ENCODE assay signal across 8 mouse cellular contexts in genomic region chr1:62704117-62704888, GRCm38 (mm10). TPM values are rescaled to one million over a fixed set of nuclear protein-coding genes. Genes with fewer than 3 reads are reported as not detected.
A peak's percentile ranks its signal among the peaks of the same experiment; 100 is the strongest.
DNase-seq lines count a peak whose midpoint lies in the region; ATAC-seq and TF ChIP-seq lines count a peak whose summit lies in the region.

No protein-coding gene starts in this region.

- TF ChIP-seq EP300 in heart, postnatal 0 days (IDR thresholded peaks at IDR 0.05; ENCODE audit: low read depth) = no peak

- peaks cover 19% of the 10 kb centered on the region; the same call in 1 of the 2 replicates for H3K4me1 ChIP-seq in heart, postnatal 0 days (ENCODE audit: control insufficient read depth, insufficient read depth)
- peaks cover 21% of the 10 kb centered on the region for H3K4me1 ChIP-seq in bone marrow macrophage, adult 2 months (ENCODE audit: control insufficient read depth, insufficient read depth, low read length)
- peaks cover 2% of the 10 kb centered on the region; the same call in 1 of the 2 replicates for H3K4me1 ChIP-seq in hindbrain, embryonic 11.5 days (replicated peaks; ENCODE audit: control insufficient read depth, insufficient read depth, low read length)
- peaks cover 24% of the 10 kb centered on the region for H3K4me1 ChIP-seq in midbrain, embryonic 11.5 days (ENCODE audit: control insufficient read depth, insufficient read depth, low read length)
- H3K4me1 ChIP-seq in thymus, adult 2 months (replicated peaks; ENCODE audit: control insufficient read depth, insufficient read depth, low read length) = no peaks in the 10 kb centered on the region

- H3K27me3 ChIP-seq in heart, postnatal 0 days (ENCODE audit: control insufficient read depth, insufficient read depth, low read length) = peaks cover 31% of the 10 kb centered on the region
- H3K27me3 ChIP-seq in hindbrain, embryonic 11.5 days (ENCODE audit: control insufficient read depth, insufficient read depth, low read length) = peaks cover 24% of the 10 kb centered on the region
- H3K27me3 ChIP-seq in midbrain, embryonic 11.5 days (ENCODE audit: control insufficient read depth, insufficient read depth, low read length) = peaks cover 52% of the 10 kb centered on the region
- H3K27me3 ChIP-seq in thymus, adult 2 months (ENCODE audit: control insufficient read depth, insufficient read depth, low read length) = peaks cover 10% of the 10 kb centered on the region; the same call in 1 of the 2 replicates

- WGBS in heart, postnatal 0 days = 31% methylated on average over 9 of the region's 9 CpGs
- WGBS in hindbrain, embryonic 11.5 days = under 1% methylated on average over 9 of the region's 9 CpGs
- 1% methylated on average over 9 of the region's 9 CpGs for WGBS in midbrain, embryonic 11.5 days
- 13% methylated on average over 9 of the region's 9 CpGs for WGBS in thymus, adult 2 months

- no peak for TF ChIP-seq CTCF in heart, postnatal 0 days (IDR thresholded peaks at IDR 0.05; ENCODE audit: low read depth)
- no peak for TF ChIP-seq CTCF in bone marrow macrophage, adult 2 months (IDR thresholded peaks at IDR 0.05; ENCODE audit: low read depth, low read length)
- no peak for TF ChIP-seq CTCF in thymus, adult 2 months (IDR thresholded peaks at IDR 0.05; ENCODE audit: borderline replicate concordance, control insufficient read depth, extremely low read depth, insufficient read depth, low read length, poor library complexity)

- peak overlapping the region; percentile 60 for H3K9ac ChIP-seq in heart, postnatal 0 days (replicated peaks; ENCODE audit: low read depth, low read length)
- H3K9ac ChIP-seq in hindbrain, embryonic 11.5 days (ENCODE audit: low read depth, low read length) = peak overlapping the region; percentile 72
- peak overlapping the region; percentile 34 for H3K9ac ChIP-seq in midbrain, embryonic 11.5 days (ENCODE audit: low read length)

- ATAC-seq in heart, postnatal 0 days (ENCODE audit: insufficient read depth, low read depth) = no peak
- no peak for ATAC-seq in hindbrain, embryonic 11.5 days (ENCODE audit: low FRiP score)
- no peak for ATAC-seq in midbrain, embryonic 11.5 days (ENCODE audit: low FRiP score)
- ATAC-seq in megakaryocyte progenitor cell, adult 5-6 weeks (replicated peaks; ENCODE audit: poor library complexity) = no peak

- no peaks in the 10 kb centered on the region for H3K9me3 ChIP-seq in heart, postnatal 0 days (replicated peaks; ENCODE audit: control insufficient read depth, low read length)
- no peaks in the 10 kb centered on the region for H3K9me3 ChIP-seq in hindbrain, embryonic 11.5 days (ENCODE audit: control insufficient read depth, low read length)
- no peaks in the 10 kb centered on the region for H3K9me3 ChIP-seq in midbrain, embryonic 11.5 days (ENCODE audit: control insufficient read depth, low read length)

- H3K27ac ChIP-seq in heart, postnatal 0 days (ENCODE audit: low read depth) = peak overlapping the region; percentile 80; the same call in 1 of the 2 replicates
- H3K27ac ChIP-seq in bone marrow macrophage, adult 2 months (ENCODE audit: insufficient read depth, low read depth, low read length) = peak overlapping the region; percentile 99
- H3K27ac ChIP-seq in hindbrain, embryonic 11.5 days (ENCODE audit: low read depth, low read length) = no peak overlapping the region
- H3K27ac ChIP-seq in midbrain, embryonic 11.5 days (ENCODE audit: low read depth, low read length) = no peak overlapping the region
- H3K27ac ChIP-seq in thymus, adult 2 months (ENCODE audit: control insufficient read depth, insufficient read depth, low read length) = no peak overlapping the region

- no peak for DNase-seq in heart, postnatal 0 days (ENCODE audit: low spot score)
- DNase-seq in heart, postnatal 10 days = no peak
- DNase-seq in hindbrain, embryonic 11.5 days (ENCODE audit: low spot score) = peak; percentile 49
- DNase-seq in midbrain, embryonic 11.5 days (ENCODE audit: low spot score, missing footprints) = peak; percentile 93
- DNase-seq in thymus, adult 2 months = no peak
- DNase-seq in testis, postnatal 14 days (ENCODE audit: low spot score) = no peak

- intact Hi-C loops in heart, postnatal 10 days (cut with DNase I) = loop anchor here (5.0 to 10.0 kb wide), 8 partner anchors 258 to 1650 kb away; partner anchors contain the start of gene Pard3b

- H3K36me3 ChIP-seq in heart, postnatal 0 days (replicated peaks; ENCODE audit: control insufficient read depth, insufficient read depth, low read length) = no peaks in the 10 kb centered on the region
- no peaks in the 10 kb centered on the region for H3K36me3 ChIP-seq in hindbrain, embryonic 11.5 days (ENCODE audit: control insufficient read depth, insufficient read depth, low read length)
- H3K36me3 ChIP-seq in midbrain, embryonic 11.5 days (ENCODE audit: control insufficient read depth, insufficient read depth, low read length) = no peaks in the 10 kb centered on the region
- no peaks in the 10 kb centered on the region for H3K36me3 ChIP-seq in thymus, adult 2 months (ENCODE audit: control insufficient read depth, insufficient read depth, low read length)

- peak overlapping the region; percentile 90 for H3K4me2 ChIP-seq in heart, postnatal 0 days (ENCODE audit: low read depth, low read length)
- peak overlapping the region; percentile 86 for H3K4me2 ChIP-seq in hindbrain, embryonic 11.5 days (replicated peaks; ENCODE audit: low read depth, low read length)
- peak overlapping the region; percentile 98 for H3K4me2 ChIP-seq in midbrain, embryonic 11.5 days

- TF ChIP-seq POLR2A in bone marrow macrophage, adult 2 months (IDR thresholded peaks at IDR 0.05; ENCODE audit: borderline replicate concordance, low read depth, low read length) = no peak
- TF ChIP-seq POLR2A in thymus, adult 2 months (IDR thresholded peaks at IDR 0.05; ENCODE audit: control insufficient read depth, extremely low read depth, insufficient read depth, low read length, poor library complexity) = no peak

- H3K4me3 ChIP-seq in heart, postnatal 0 days (ENCODE audit: low read depth, low read length) = peak overlapping the region; percentile 60
- H3K4me3 ChIP-seq in bone marrow macrophage, adult 2 months (ENCODE audit: insufficient read depth, low read length) = peak overlapping the region; percentile 70
- peak overlapping the region; percentile 64 for H3K4me3 ChIP-seq in hindbrain, embryonic 11.5 days (ENCODE audit: low read depth, low read length)
- peak overlapping the region; percentile 52 for H3K4me3 ChIP-seq in midbrain, embryonic 11.5 days (ENCODE audit: low read depth, low read length)
- H3K4me3 ChIP-seq in thymus, adult 2 months (ENCODE audit: control insufficient read depth, insufficient read depth, low read length) = no peak overlapping the region

RNA-seq across cellular contexts. Expression of gene Nrp2, which starts 1.2 kb away (rescaled TPM):
- 12.8 and 20.2 TPM in 2 replicates for total RNA-seq in heart, postnatal 0 days (2014; rRNA removed; ENCODE audit: low replicate concordance)
- polyA plus RNA-seq in heart, postnatal 0 days (2015; fragmentation: Nextera tagmentation; extraction: Ambion mirVana) = 5.2 and 5.4 TPM in 2 replicates
- 10 to 100 TPM; 64.3 to 76.0 TPM for total RNA-seq in heart, postnatal 10 days (2021)
- 86.4 and 97.2 TPM in 2 replicates for polyA plus RNA-seq in bone marrow macrophage, adult 2 months (2012; ENCODE audit: insufficient read depth, insufficient read length, missing spikeins)
- polyA plus RNA-seq in hindbrain, embryonic 11.5 days (2014; fragmentation: Nextera tagmentation; extraction: Ambion mirVana) = 22.5 and 29.3 TPM in 2 replicates
- polyA plus RNA-seq in midbrain, embryonic 11.5 days (2014; fragmentation: Nextera tagmentation; extraction: Ambion mirVana) = 12.5 and 13.3 TPM in 2 replicates
- polyA plus RNA-seq in thymus, adult 2 months (2012; rRNA removed) = 5.4 and 5.7 TPM in 2 replicates
- total RNA-seq in megakaryocyte progenitor cell, adult 5-6 weeks (2015) = 1.5 and 2.3 TPM in 2 replicates
- 2.0 and 2.9 TPM in 2 replicates for total RNA-seq in megakaryocyte progenitor cell, adult 5-6 weeks (2017)

Comparison
In these comparisons a context has a peak if more than half of its experiments do, and no peak if none do; other contexts are left out.
1. DNase-seq: peak in hindbrain, embryonic 11.5 days (single experiment) and midbrain, embryonic 11.5 days (single experiment); none in heart, postnatal 0 days (single experiment), heart, postnatal 10 days (0 of 2), thymus, adult 2 months (single experiment) and testis, postnatal 14 days (single experiment).
2. H3K27ac ChIP-seq: peak in heart, postnatal 0 days (single experiment) and bone marrow macrophage, adult 2 months (single experiment); none in hindbrain, embryonic 11.5 days (single experiment), midbrain, embryonic 11.5 days (single experiment) and thymus, adult 2 months (single experiment).
3. Peak in every context shown above with its lines, with median percentiles within 50 percentile points of each other: H3K4me2 ChIP-seq and H3K9ac ChIP-seq.